Mouse (Mus musculus) intestine, embryonic 14.5 days (tissue): ENCODE measurements at regions not wholly inside any gene's neighbourhood (a gene's known extent, or its start where the extent isn't known, plus 50 kb on each side); places are given as distances from the start of the nearest gene placed in this dataset.

ENCODE experiments used
- ATAC-seq: fragments of 200-750 bp; cut with Nextera tagmentation; replicated peaks from 2 replicates; pipeline ENCODE4 v1.8.0; 2017; ENCODE audit warnings: low read depth, moderate number of reproducible peaks, moderate TSS enrichment, moderate library complexity; ENCODE audit not compliant: low FRiP score, low TSS enrichment
- DNase-seq: peaks from one replicate; pipeline ENCODE4 v3.0.0-alpha.2; 2018; ENCODE audit warnings: low spot score
- H3K27ac ChIP-seq: fragments of 300-500 bp; sonication (generic); 2 replicates; pipeline ENCODE4 v1.5.1; 2014; ENCODE audit warnings: low read depth, mild to moderate bottlenecking, control low read depth
- H3K27me3 ChIP-seq: fragments of 300-500 bp; sonication (generic); replicated peaks from 2 replicates; pipeline ENCODE4 v1.6.1; 2014; ENCODE audit warnings: low read length, control low read depth; ENCODE audit not compliant: control insufficient read depth, insufficient read depth
- H3K36me3 ChIP-seq: fragments of 300-500 bp; sonication (generic); 2 replicates; pipeline ENCODE4 v1.6.1; 2014; ENCODE audit warnings: low read length, control low read depth; ENCODE audit not compliant: control insufficient read depth, insufficient read depth
- H3K4me1 ChIP-seq: fragments of 300-500 bp; sonication (generic); replicated peaks from 2 replicates; pipeline ENCODE4 v1.6.1; 2014; ENCODE audit warnings: low read length, control low read depth, mixed read lengths; ENCODE audit not compliant: control insufficient read depth, insufficient read depth
- H3K4me2 ChIP-seq: fragments of 300-500 bp; sonication (generic); 2 replicates; pipeline ENCODE4 v1.6.1; 2014; ENCODE audit warnings: low read length
- H3K4me3 ChIP-seq: fragments of 300-500 bp; sonication (generic); 2 replicates; pipeline ENCODE4 v1.5.1; 2014; ENCODE audit warnings: low read depth, low read length, control low read depth, mixed read lengths
- H3K9ac ChIP-seq: fragments of 300-500 bp; sonication (generic); 2 replicates; pipeline ENCODE4 v1.6.1; 2014; ENCODE audit warnings: mild to moderate bottlenecking, low read length
- H3K9me3 ChIP-seq: fragments of 300-500 bp; sonication (generic); 2 replicates; pipeline ENCODE4 v1.6.1; 2016; ENCODE audit warnings: low read length, control low read depth; ENCODE audit not compliant: control insufficient read depth
- WGBS: fragments of 180-500 bp; shearing (Covaris S2); extraction: QIAGEN DNeasy Blood & Tissue Kit; methylation state at CpG from one replicate; pipeline ENCODE4 v1.1.7; 2014; 5-methylcytosine and 5-hydroxymethylcytosine counted together

DNA sequence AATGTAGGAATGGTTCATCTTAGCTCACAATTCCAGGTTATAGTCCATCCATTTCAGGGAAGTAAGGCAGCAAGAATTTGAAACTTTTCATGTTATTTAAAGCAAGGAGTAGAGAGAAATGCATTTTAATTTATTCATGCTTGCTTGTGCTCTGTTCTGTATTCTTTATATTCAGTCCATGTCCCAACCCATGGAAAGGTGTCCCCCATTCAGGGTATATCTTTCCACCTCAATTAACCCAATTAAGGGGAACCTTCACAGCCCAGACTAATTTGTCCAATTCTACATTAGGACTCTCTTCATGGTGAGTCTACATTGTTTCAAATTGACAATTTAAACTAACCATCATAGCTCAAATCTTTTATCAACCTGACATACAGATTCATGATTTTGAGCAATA, 580.2 kb downstream of the Cenpc1 start:
- no peak overlapping the region for H3K9ac ChIP-seq
- H3K4me3 ChIP-seq = no peak overlapping the region
- H3K27me3 ChIP-seq = no peaks in the 10 kb centered on the region
- H3K27ac ChIP-seq = no peak overlapping the region
- DNase-seq = no peak
- H3K4me1 ChIP-seq = no peaks in the 10 kb centered on the region
- H3K36me3 ChIP-seq = no peaks in the 10 kb centered on the region
- no peak overlapping the region for H3K4me2 ChIP-seq
- H3K9me3 ChIP-seq = no peaks in the 10 kb centered on the region
- no peak for ATAC-seq

DNA sequence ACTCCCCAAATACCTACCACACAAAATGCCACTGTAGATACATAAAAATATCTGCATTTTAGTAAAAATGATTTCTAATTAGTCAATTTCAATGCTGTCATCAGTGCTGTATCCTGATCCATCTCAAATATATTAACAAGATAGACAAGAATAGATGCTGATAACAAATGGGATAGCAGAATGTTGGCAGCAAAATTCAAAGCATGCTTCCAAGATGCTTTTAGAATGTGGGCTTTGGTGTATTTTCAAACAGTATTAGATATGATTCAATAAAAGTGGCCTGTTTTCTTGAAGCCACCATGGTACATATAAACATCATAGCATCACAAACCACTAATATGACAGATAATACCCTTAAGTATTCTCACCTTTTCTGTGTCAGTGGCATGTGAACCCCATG, 597.6 kb downstream of the Cenpc1 start:
- H3K4me1 ChIP-seq = no peaks in the 10 kb centered on the region

DNA sequence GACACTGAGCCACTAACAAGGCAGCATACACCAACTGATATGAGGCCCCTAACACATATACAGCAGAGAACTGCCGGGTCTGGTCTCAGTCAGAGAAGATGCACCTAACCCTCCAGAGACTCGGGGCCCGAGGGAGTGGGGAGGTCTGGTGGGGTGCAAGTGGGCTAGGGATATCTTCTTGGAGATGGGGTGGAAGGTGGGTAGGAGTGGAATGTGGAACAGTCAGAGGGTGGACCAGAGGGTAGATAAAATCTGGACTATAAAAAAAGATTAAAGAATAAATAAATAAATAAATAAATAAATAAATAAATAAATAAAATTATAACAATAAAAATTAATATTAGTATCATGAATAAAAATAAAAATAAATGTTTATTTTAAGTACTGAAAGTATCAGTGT, 598.2 kb downstream of the Cenpc1 start:
- H3K36me3 ChIP-seq = no peaks in the 10 kb centered on the region
- H3K9me3 ChIP-seq = no peaks in the 10 kb centered on the region
- H3K4me2 ChIP-seq = no peak overlapping the region
- no peaks in the 10 kb centered on the region for H3K27me3 ChIP-seq
- no peak for ATAC-seq
- WGBS = 99% methylated on average over 3 of the region's 3 CpGs
- H3K27ac ChIP-seq = no peak overlapping the region
- DNase-seq = no peak
- H3K4me1 ChIP-seq = no peaks in the 10 kb centered on the region
- H3K9ac ChIP-seq = no peak overlapping the region
- H3K4me3 ChIP-seq = no peak overlapping the region

More for the DNA sequence above, 597.6 kb downstream of the Cenpc1 start:
- Histone ChIP-seq H3K4me3 (no peak overlapping the region), H3K36me3 (no peaks in the 10 kb centered on the region), H3K27me3 (no peaks in the 10 kb centered on the region), H3K9ac (no peak overlapping the region), H3K4me2 (no peak overlapping the region), H3K27ac (no peak overlapping the region), H3K9me3 (no peaks in the 10 kb centered on the region)
- ATAC-seq = no peak
- no peak for DNase-seq
